Mouse (Mus musculus): ENCODE data around the gene Gramd1a.
A peak's percentile ranks its signal among the peaks of the same experiment; 100 is the strongest.

The Gramd1a gene

DNA sequence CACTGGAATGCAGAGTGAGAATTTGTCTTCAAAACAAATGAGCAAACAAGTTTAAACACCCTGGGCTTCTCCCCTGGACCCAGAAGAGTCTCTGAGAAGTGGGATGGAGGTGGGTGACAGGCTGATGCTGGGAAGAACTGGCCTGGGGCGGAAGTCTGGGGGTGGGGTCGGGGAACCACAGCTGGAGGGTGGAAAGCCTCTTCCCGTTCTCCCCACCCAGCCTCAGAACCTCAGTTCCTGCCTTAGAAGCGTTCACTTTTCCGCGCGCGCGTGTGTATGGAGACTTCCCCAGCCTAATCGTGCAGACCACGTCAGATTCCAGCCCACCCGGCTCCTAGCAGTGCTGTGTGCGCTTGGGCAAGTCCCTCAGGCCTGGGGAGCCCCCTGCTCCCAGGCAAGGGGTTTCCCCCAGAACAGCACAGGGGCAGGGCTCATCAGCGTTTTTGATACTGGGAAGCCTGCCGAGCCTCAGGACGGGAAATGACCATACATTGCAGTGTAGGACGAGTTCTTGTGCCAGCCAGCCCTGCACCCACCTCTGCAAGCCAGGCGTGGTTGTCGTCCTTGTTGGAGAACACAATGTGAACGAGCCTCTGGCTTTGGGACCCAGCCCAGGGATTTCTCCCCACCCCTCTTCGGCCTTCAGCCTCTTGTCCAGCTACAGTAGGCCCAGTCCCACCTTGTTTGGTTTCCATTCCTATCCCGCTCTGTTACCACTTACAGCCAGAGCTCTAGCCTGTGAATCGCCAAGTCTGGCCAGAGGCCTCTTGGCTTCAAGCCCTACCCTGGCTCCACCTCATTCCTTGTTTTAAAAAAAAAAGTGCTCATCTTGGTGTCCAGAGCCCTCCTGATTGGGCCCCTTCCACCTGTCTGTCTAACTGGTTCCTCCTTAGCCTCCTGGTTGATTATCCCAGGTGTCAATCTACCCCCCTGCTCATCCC, 4.1 kb downstream of the Gramd1a start:
- peak; percentile 90 for DNase-seq (ENCODE audit: low read depth, low spot score)

DNA sequence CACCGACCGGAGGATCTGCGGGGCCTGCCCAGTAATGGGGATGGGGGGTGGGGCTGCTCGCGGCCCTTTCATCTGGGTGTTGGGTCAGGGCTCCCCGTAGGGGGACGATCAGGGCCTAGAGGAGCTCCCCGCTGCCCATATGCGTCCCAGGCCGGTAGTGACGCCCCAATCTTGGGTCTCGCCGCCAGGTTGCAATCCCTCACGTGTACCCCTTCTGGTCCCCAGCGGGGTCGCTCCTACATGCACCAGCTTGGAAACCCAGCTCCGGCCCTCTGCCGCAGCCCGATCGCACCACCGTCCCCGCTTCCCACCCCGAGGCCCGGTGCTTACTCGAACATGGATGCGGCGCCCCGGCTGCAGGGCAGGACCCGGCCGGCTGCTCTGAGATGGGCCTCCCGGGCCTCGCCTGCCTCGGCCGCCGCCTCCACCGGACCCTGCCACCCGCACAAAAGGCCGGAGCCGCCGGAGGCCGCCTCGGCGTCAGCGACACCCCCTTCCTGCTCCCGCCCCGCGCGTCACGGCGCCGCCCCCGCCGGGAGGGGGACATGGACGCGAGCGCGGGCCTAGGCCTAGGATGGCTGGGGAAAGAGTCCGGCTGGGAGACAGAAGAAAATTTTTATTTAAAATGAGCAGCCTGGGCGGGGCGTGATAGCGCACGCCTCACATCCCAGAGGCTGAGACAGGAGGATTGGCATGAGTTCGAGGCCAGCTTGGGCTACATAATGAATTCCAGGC, 5.0 kb downstream of the Gramd1a start:
- no peak for DNase-seq (ENCODE audit: low read depth, low spot score)

GRCm38 (mm10) chr7:31149751-31150565, 5.7 kb downstream of the Gramd1a start:
- DNase-seq (ENCODE audit: low read depth, low spot score) = no peak

GRCm38 (mm10) chr7:31149271-31149670, 6.4 kb downstream of the Gramd1a start:
- DNase-seq (ENCODE audit: low read depth, low spot score) = no peak

- peak; percentile 78 for DNase-seq (ENCODE audit: low read depth, low spot score)
These were observed 6.9 kb downstream of the Gramd1a start for GRCm38 (mm10) chr7:31148756-31149155.

DNA sequence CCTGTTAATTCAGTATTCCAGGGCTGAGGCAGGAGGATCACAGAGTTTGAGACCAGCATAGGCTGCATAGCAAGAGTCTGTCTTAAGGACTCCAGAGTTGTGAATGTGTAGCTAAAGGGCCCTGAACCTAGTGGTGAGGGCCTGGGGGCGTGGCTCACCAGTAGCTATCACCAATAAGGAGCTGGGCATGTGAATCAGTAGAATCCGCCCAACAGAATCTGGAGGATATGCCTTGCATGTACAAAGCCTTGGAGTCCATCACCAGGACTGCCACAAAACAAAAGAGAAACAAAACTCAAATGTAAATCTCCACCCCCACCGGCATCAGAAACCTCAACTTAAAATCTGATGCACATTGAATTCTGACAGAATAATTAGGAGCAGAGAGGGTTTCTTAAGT, 7.6 kb downstream of the Gramd1a start:
- peak; percentile 67 for DNase-seq (ENCODE audit: low read depth, low spot score)

- no peak for DNase-seq (ENCODE audit: low read depth, low spot score)
These were observed 10.0 kb downstream of the Gramd1a start for GRCm38 (mm10) chr7:31145596-31146160.

DNA sequence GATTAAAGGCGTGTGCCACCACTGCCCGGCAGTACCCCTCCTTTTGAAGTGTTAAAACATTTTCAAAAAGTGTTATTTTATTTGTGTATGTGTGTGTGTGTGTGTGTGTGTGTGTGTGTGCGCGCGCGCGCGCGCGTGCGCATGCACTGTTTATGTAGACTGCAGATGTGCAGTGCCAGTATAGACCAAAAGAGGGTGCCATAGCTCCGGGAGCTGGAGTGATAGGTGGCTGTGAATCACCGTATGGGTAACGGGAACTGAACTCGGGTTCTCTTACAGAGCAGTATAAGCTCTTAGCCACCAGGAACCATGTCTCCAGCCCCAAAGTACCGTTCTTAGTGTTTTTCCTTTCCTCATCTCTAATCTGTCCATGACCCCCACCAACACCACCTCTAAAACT, 10.8 kb downstream of the Gramd1a start:
- DNase-seq (ENCODE audit: low read depth, low spot score) = peak; percentile 80

DNA sequence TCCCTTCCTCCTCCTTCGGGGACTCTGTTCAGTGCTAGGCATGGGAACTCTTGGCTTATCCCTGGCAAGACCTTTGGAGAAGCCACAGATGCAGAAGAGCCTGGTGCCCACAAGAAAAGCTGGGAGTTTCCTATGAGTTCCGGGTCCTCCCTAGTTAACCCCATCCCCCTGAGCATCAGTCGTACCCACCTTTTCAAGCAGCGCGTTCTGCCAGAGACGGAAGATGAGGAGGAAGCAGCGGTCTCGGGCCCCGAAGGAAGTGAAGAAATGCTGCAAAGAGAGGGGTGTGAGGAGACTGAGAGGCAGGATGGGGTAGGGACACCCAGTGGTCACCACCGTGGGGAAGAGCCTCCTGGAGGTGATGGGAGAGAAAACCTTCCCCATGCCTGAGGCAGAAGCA, 14.8 kb downstream of the Gramd1a start:
- DNase-seq (ENCODE audit: low read depth, low spot score) = no peak

GRCm38 (mm10) chr7:31140302-31140701, 15.4 kb downstream of the Gramd1a start:
- DNase-seq (ENCODE audit: low read depth, low spot score) = no peak

- peak; percentile 71 for DNase-seq (ENCODE audit: low read depth, low spot score)
These were observed 15.9 kb downstream of the Gramd1a start for GRCm38 (mm10) chr7:31139765-31140164.

DNA sequence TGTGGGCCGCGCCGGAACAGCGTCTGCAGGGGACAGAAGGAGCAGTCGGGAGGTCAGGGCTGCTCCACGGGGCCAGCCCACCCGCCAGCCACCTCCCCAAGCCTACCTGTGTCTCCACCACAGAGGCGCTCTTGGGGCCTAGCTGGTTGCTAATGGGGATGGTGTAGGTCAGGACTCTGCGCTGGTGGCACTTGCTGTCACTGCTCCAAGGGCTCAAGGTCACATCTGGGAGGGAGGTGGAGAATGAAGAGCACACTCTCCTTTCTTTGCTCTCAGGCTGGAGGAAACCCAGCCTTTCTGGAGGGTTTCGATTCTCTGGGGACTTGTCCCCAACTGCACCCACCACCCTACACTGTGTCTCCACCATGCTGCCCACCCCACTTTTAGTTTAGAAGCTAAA, 20.0 kb downstream of the Gramd1a start:
- DNase-seq (ENCODE audit: low read depth, low spot score) = no peak

DNA sequence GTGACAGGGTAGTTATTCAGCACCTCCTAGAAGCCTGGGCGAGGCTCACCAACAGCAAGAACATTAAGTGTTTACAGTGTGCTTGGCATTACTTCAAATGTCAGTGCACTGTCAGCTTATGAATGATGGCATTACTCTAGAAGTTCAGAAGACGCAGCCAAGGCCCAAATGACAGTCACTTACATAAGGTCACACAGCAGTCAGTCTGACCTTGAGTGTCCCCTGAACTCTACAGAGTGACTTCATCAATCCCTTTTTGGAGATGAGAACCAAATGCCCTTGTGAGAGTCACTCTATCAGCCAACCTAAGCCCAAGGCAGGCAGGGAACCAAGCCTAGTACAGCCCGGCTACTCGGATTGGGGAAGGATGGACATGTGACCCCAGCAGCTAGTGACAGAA, 23.8 kb downstream of the Gramd1a start:
- no peak for DNase-seq (ENCODE audit: low read depth, low spot score)

GRCm38 (mm10) chr7:31130841-31131240, 24.9 kb downstream of the Gramd1a start:
- peak; percentile 79 for DNase-seq (ENCODE audit: low read depth, low spot score)

GRCm38 (mm10) chr7:31130197-31130596, 25.5 kb downstream of the Gramd1a start:
- DNase-seq (ENCODE audit: low read depth, low spot score) = no peak

GRCm38 (mm10) chr7:31128157-31128705, 27.5 kb downstream of the Gramd1a start:
- no peak for DNase-seq (ENCODE audit: low read depth, low spot score)

GRCm38 (mm10) chr7:31126851-31127724, 28.6 kb downstream of the Gramd1a start, which contains the start of gene Scn1b:
TSS of gene Scn1b (minus strand) at chr7:31127003.
- peak; percentile 69 for DNase-seq (ENCODE audit: low read depth, low spot score)

DNA sequence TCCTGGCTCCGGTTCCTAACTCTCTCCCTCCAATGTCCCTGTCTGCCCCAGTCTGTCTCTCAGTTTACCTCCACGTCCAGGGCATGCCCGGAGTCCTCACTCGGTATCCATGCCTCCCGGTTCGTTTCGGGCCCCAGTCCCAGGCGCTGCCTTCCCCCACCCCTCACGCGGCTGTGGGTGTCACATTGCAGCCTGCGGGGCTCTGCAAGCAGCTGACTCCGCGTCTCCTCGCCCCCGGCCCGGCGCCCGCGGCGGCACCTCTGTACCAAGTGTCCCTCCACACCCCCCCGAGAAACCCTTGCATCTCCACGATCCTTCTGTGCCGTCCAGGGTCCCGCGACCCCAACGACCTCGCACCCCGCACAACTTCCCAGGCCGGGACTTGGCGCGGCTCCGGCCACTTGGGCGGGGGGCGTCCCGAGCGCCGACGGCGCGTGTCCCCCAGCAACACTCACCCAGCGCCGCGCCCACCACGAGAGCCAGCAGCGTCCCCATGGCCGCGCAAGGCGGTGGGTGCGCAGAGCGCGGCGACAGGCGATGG, 29.4 kb downstream of the Gramd1a start:
- DNase-seq (ENCODE audit: low read depth, low spot score) = peak; percentile 53

- DNase-seq (ENCODE audit: low read depth, low spot score) = no peak
These were observed 30.6 kb downstream of the Gramd1a start for GRCm38 (mm10) chr7:31125116-31125515.

- DNase-seq (ENCODE audit: low read depth, low spot score) = no peak
These were observed 31.3 kb downstream of the Gramd1a start for GRCm38 (mm10) chr7:31124381-31124780.
